In the genomic region with DNA sequence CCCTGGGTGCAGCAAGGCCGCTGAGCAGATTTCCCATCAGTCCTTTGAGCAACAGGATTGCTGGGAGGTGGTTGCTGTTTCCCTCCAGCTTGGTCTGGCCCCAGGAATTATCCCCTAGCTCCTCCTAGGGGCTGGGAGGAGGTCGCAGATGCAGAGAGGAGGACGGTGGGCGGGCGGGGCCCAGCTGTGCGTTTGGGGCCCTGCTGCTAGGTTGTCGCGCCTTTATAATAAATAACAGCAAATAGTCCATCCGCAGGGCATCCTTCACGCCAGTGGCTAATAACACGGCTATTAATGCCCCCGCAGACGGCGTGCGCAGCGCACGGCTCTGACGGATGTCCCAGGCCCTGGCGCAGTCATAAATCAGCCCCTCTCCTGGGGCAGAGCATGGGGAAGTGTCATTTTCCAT, we compare ENCODE assay signal across 8 mouse cellular contexts. TPM values are rescaled to one million over a fixed set of nuclear protein-coding genes. Genes with fewer than 3 reads are reported as not detected.
DNase-seq lines count a peak whose midpoint lies in the region; ATAC-seq and TF ChIP-seq lines count a peak whose summit lies in the region.

No protein-coding gene starts in this region.

- H3K27ac ChIP-seq in kidney, embryonic 16.5 days (ENCODE audit: low read length), result no peak overlapping the region
- peak overlapping the region; percentile 79 for H3K27ac ChIP-seq in gastrocnemius, adult 2 months
- peak overlapping the region; percentile 45 for H3K27ac ChIP-seq in intestine, embryonic 16.5 days (ENCODE audit: low read length)
- no peak overlapping the region for H3K27ac ChIP-seq in midbrain, embryonic 16.5 days (ENCODE audit: low read length)

- intact Hi-C loops in gastrocnemius, adult 2 months (cut with DNase I), result no loop called here

- H3K36me3 ChIP-seq in kidney, embryonic 16.5 days (ENCODE audit: insufficient read depth, low read length), result no peaks in the 10 kb centered on the region
- no peaks in the 10 kb centered on the region for H3K36me3 ChIP-seq in intestine, embryonic 16.5 days (ENCODE audit: control insufficient read depth, insufficient read depth, low read length)
- H3K36me3 ChIP-seq in midbrain, embryonic 16.5 days (ENCODE audit: control insufficient read depth, insufficient read depth, low read length), result no peaks in the 10 kb centered on the region

- H3K4me1 ChIP-seq in kidney, embryonic 16.5 days (ENCODE audit: insufficient read depth, low read length), result peaks cover 42% of the 10 kb centered on the region
- peaks cover 16% of the 10 kb centered on the region for H3K4me1 ChIP-seq in intestine, embryonic 16.5 days (ENCODE audit: control insufficient read depth, insufficient read depth, low read length)
- peaks cover 26% of the 10 kb centered on the region for H3K4me1 ChIP-seq in midbrain, embryonic 16.5 days (ENCODE audit: control insufficient read depth, insufficient read depth, low read length)

- peak; percentile 40; the same call in 1 of the 2 replicates for ATAC-seq in kidney, embryonic 16.5 days (ENCODE audit: low FRiP score, low TSS enrichment)
- peak; percentile 83 for ATAC-seq in intestine, embryonic 16.5 days
- 0 out of 2 replicates have a peak, but pooled peaks have one; percentile 19 for ATAC-seq in midbrain, embryonic 16.5 days

- H3K27me3 ChIP-seq in kidney, embryonic 16.5 days (ENCODE audit: insufficient read depth, low read length), result peaks cover 7% of the 10 kb centered on the region
- H3K27me3 ChIP-seq in intestine, embryonic 16.5 days (replicated peaks; ENCODE audit: control insufficient read depth, insufficient read depth, low read length), result no peaks in the 10 kb centered on the region
- peaks cover 3% of the 10 kb centered on the region; the same call in 1 of the 2 replicates for H3K27me3 ChIP-seq in midbrain, embryonic 16.5 days (ENCODE audit: control insufficient read depth, insufficient read depth, low read depth, low read length)

- H3K4me3 ChIP-seq in kidney, embryonic 16.5 days (ENCODE audit: low read length), result 0 out of 2 replicates have a peak overlapping the region, but pooled peaks have one; percentile 5
- H3K4me3 ChIP-seq in gastrocnemius, adult 2 months, result peak overlapping the region; percentile 45
- H3K4me3 ChIP-seq in intestine, embryonic 16.5 days (ENCODE audit: low read length), result peak overlapping the region; percentile 28
- no peak overlapping the region for H3K4me3 ChIP-seq in midbrain, embryonic 16.5 days (ENCODE audit: low read depth, low read length)

- H3K9ac ChIP-seq in kidney, embryonic 16.5 days (replicated peaks; ENCODE audit: low read length), result peak overlapping the region; percentile 54
- peak overlapping the region; percentile 53 for H3K9ac ChIP-seq in intestine, embryonic 16.5 days (ENCODE audit: low read depth, low read length)
- peak overlapping the region; percentile 27 for H3K9ac ChIP-seq in midbrain, embryonic 16.5 days (ENCODE audit: low read depth, low read length)

- 18% methylated on average over 19 of the region's 19 CpGs for WGBS in kidney, embryonic 16.5 days
- WGBS in intestine, embryonic 16.5 days, result 14% methylated on average over 19 of the region's 19 CpGs
- 13% methylated on average over 19 of the region's 19 CpGs for WGBS in midbrain, embryonic 16.5 days

- H3K4me2 ChIP-seq in kidney, embryonic 16.5 days (replicated peaks; ENCODE audit: low read depth, low read length), result peak overlapping the region; percentile 26
- H3K4me2 ChIP-seq in intestine, embryonic 16.5 days (ENCODE audit: low read depth, low read length), result peak overlapping the region; percentile 31
- peak overlapping the region; percentile 10; the same call in 1 of the 2 replicates for H3K4me2 ChIP-seq in midbrain, embryonic 16.5 days (ENCODE audit: low read length)

- DNase-seq in kidney, adult 18-20 months, result no peak
- DNase-seq in gastrocnemius, adult 2 months, result peak; percentile 73
- DNase-seq in T-cell, adult 2 months (ENCODE audit: low spot score), result no peak
- DNase-seq in B cell, adult 2 months, result no peak
- no peak for DNase-seq in layer of hippocampus, adult 18-20 months (ENCODE audit: low spot score in 2 of 2)

- no peaks in the 10 kb centered on the region for H3K9me3 ChIP-seq in kidney, embryonic 16.5 days (ENCODE audit: low read length)
- H3K9me3 ChIP-seq in intestine, embryonic 16.5 days (ENCODE audit: control insufficient read depth, low read length), result no peaks in the 10 kb centered on the region
- H3K9me3 ChIP-seq in midbrain, embryonic 16.5 days (replicated peaks; ENCODE audit: control insufficient read depth, low read length, poor library complexity, severe bottlenecking), result no peaks in the 10 kb centered on the region

- peak; percentile 23; the same call in 1 of the 2 replicates for TF ChIP-seq CTCF in gastrocnemius, adult 2 months (IDR thresholded peaks at IDR 0.05)

RNA-seq across cellular contexts. Expression of a gene that starts 1.5 kb away (rescaled TPM):
- polyA plus RNA-seq in kidney, embryonic 16.5 days (2015; fragmentation: Nextera tagmentation; extraction: Ambion mirVana), result 5.4 and 6.8 TPM in 2 replicates
- under 1 TPM; 0.53 to 0.54 TPM for total RNA-seq in gastrocnemius, adult 2 months (2021)
- polyA plus RNA-seq in intestine, embryonic 16.5 days (2015; fragmentation: Nextera tagmentation; extraction: Ambion mirVana), result 1.6 and 1.9 TPM in 2 replicates
- 11.6 and 12.0 TPM in 2 replicates for polyA plus RNA-seq in midbrain, embryonic 16.5 days (2015; fragmentation: Nextera tagmentation; extraction: Ambion mirVana)
- total RNA-seq in layer of hippocampus, adult 18-20 months (2021), result 10 to 100 TPM; 21.6 to 22.0 TPM

RNA-seq across cellular contexts. Expression of a gene that starts 47.4 kb away (rescaled TPM):
- polyA plus RNA-seq in kidney, embryonic 16.5 days (2015; fragmentation: Nextera tagmentation; extraction: Ambion mirVana), result 15.6 and 16.4 TPM in 2 replicates
- 100 to 1,000 TPM; 261 to 294 TPM for total RNA-seq in gastrocnemius, adult 2 months (2021)
- polyA plus RNA-seq in intestine, embryonic 16.5 days (2015; fragmentation: Nextera tagmentation; extraction: Ambion mirVana), result 11.6 and 13.1 TPM in 2 replicates
- 4.4 and 5.9 TPM in 2 replicates for polyA plus RNA-seq in midbrain, embryonic 16.5 days (2015; fragmentation: Nextera tagmentation; extraction: Ambion mirVana)
- total RNA-seq in layer of hippocampus, adult 18-20 months (2021), result 10 to 100 TPM; 22.9 to 23.7 TPM

Comparison
In these comparisons a context has a peak if more than half of its experiments do, and no peak if none do; other contexts are left out.
1. ATAC-seq: peak in every context shown above with its lines; median percentile 83 in intestine, embryonic 16.5 days; 40 in kidney, embryonic 16.5 days; 19 in midbrain, embryonic 16.5 days.
2. H3K27ac ChIP-seq: peak in gastrocnemius, adult 2 months (single experiment) and intestine, embryonic 16.5 days (single experiment); none in kidney, embryonic 16.5 days (single experiment) and midbrain, embryonic 16.5 days (single experiment).
3. Peak in every context shown above with its lines, with median percentiles within 50 percentile points of each other: H3K4me2 ChIP-seq and H3K9ac ChIP-seq.